Mouse (Mus musculus) R1 (cell line): ENCODE measurements around the gene Washc2.

Source experiments
- DNase-seq: peaks from one replicate; pipeline ENCODE4 v3.0.0-alpha.2; 2018; ENCODE audit warnings: low read depth, low spot score

Gene Washc2

DNA sequence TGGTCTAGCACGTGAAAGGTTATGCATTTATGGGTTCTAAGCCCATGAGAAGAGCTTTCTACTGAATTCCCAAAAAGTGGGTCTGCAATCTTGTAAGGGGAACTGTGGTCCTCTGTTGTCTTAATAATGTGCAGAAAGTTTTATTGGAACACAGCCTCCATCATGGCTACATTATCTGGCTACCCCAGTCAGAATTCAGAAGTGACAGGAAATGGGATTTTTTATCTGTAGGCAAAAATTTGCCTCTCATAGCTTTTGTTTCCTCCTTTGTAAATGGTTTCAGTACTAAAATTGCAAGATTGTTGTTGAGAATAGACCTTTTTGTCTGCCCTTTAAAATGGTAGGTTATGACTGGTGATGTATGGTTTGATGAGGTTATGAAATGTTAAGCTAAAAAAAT lies 55.0 kb downstream of the Washc2 start:
- no peak for DNase-seq

DNA sequence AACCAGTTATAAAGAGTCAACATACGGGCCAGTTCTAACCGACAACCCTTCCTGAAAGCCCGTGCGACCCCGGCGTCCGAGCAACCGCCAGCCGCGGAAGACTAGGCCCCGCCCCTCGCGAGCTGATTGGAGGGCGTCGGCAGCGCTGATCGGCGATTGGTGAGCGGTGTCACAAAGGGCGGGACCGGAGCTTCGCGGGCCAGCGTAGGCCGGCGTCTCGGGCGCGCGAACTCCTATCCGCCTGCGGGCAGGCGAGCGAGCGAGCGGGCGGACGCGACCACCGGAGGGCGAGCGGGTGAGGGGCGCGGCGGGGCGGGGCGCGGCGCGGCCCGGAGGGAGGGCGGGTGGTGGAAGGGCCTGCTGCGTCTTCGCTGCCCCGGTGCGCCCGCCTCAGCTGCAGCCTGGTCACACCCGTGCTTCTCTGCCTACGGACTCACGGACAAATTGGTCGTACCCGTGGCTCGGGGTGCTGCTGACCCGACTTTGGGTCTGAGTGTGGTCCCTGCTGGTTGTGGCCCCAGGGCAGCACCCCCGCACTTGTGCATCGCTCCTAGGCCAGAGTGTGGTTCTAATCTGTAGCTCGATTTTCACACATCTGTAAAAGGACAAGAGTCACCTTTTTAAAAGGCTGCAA lies 56.3 kb downstream of the Washc2 start, which contains the start of gene Zfand4:
Gene Zfand4, plus strand, starts transcription at position 205 of the 634 bp plus-strand sequence.
- peak; percentile 90 for DNase-seq

GRCm38 (mm10) chr6:116264836-116265235 lies 57.0 kb downstream of the Washc2 start:
- DNase-seq, result no peak

GRCm38 (mm10) chr6:116265603-116266002 lies 57.8 kb downstream of the Washc2 start:
- DNase-seq, result no peak

GRCm38 (mm10) chr6:116266273-116267109 lies 58.7 kb downstream of the Washc2 start:
- DNase-seq, result peak; percentile 77

DNA sequence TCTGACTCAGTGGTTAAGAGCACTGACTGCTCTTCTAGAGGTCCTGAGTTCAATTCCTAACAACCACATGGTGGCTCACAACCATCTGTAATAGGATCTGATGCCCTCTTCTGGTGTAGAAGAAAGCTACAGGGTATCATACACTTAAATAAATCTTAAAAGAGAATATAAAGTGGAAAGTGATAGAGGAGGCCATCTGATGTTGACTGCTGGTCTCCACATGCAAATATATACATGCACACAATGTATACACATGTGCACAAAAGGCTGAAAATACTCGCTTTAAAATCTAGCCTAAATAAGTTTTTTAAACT lies 59.2 kb downstream of the Washc2 start:
- DNase-seq, result no peak

- no peak for DNase-seq
Measured at GRCm38 (mm10) chr6:116275695-116276094, 67.9 kb downstream of the Washc2 start.

DNA sequence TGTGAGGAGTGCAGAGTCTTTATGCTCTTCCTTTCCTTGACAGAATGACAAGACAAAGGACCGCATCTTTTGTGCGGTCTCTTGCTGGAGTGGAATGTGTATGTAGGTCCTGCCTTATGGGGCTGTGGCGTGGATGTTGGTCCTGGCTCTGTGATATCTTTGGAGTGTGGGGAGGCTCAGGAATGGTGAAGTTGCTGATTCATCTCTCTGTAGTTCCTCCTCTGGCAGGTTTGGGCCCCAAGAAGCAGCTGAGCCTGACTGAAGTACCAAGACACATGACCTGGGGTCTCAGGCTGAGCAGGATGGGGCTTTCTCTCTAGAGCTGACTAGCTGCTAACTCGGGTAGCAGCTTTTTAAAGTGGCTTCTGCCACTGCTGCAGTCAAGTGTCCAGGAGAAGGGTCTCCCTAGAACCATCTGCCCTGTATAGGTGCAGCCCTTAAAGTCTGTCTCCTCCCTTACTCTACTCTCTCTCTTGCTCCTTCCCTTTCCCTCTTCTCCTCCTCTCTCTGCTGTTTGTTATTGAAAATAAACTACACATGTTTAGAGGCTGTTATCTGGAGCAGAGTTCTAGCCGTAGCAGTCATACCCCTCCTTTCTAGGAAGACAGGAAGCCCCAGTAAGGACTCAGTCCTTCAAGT lies 71.0 kb downstream of the Washc2 start:
- DNase-seq, result no peak

- DNase-seq, result peak; percentile 52
Measured at GRCm38 (mm10) chr6:116281014-116281413, 73.2 kb downstream of the Washc2 start.

- DNase-seq, result peak; percentile 81
Measured at GRCm38 (mm10) chr6:116282546-116282945, 74.7 kb downstream of the Washc2 start.

- DNase-seq, result no peak
Measured at GRCm38 (mm10) chr6:116283280-116283679, 75.4 kb downstream of the Washc2 start.

- DNase-seq, result no peak
Measured at GRCm38 (mm10) chr6:116286321-116286720, 78.5 kb downstream of the Washc2 start.

DNA sequence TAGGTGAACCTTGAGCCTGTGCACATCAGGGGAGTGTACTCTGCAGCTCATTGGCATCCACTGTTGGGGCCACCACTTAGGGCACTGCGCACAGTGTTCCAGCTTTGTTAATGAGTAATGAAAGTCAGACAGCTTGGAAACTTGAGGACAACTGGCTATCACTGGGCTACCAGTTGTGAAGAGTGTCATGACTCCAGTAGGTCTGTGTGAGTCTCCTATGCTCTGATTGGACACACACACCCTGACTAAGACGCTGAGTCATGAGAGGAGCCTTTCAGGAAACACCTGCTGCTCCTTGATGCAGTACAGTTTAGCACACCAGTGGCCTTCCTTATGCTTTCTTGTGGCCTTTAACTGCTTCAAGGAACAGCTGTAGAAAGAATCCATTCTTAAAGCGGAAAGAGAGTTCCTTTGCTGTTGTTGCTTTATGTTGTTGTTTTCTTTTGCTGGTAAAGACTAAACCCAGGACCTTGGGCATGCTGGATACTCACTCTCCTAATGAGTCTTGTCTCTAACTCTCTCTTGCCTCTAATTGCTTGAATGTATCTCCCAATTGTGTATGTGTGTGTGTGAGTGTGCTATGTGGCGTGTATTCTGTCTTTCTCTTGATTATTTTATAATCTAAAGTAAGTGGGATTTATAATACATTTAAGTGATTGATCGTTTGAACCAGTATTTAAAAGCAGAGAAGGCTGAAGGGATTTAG lies 79.2 kb downstream of the Washc2 start:
- peak; percentile 25 for DNase-seq

DNA sequence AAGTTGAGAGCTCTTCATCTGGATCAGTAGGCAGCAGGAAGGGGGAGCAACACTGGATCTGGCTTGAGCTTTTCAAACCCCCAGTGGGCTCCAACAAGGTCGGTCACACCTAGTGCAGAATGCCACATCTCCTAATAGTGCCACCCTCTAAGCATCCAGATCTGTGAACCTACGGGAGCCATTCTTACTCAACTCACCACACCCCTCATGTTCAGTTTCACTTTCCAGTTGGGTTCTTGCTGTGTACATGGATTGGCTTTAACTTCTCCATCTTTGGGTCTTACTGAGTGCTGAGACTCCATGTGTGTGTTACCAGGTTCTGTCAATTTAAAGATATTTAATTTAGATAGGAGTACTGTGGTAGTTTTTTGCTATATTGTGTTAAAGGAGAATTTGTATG lies 103.6 kb downstream of the Washc2 start:
- DNase-seq, result no peak
